Mouse (Mus musculus) brain, adult 2 months (tissue): Measurements from ENCODE around the gene Olfr1497.
A peak's percentile ranks its signal among the peaks of the same experiment; 100 is the strongest.
"Not testable (repeated sequence)": the region's sequence is repeated elsewhere in the genome, so short reads cannot be mapped to it uniquely, and the experiment has no call there.

Experiments used
- DNase-seq: peaks from one replicate; pipeline ENCODE4 v3.0.0; 2011; ENCODE audit warnings: low read depth, low spot score

The Olfr1497 gene

GRCm38 (mm10) chr19:13798102-13798501, at the start of gene Olfr1497:
Gene Olfr1497 (minus strand): TSS chr19:13798202.
- no peak for DNase-seq

GRCm38 (mm10) chr19:13830388-13830787, 32.4 kb upstream of the Olfr1497 start, which contains the start of gene Olfr1500:
Gene Olfr1500 (minus strand): TSS chr19:13830488.
- DNase-seq = no peak

GRCm38 (mm10) chr19:13828447-13828846, 30.4 kb upstream of the Olfr1497 start:
- no peak for DNase-seq

- DNase-seq = no peak
These were observed 22.8 kb upstream of the Olfr1497 start for GRCm38 (mm10) chr19:13820847-13821246.

GRCm38 (mm10) chr19:13819347-13819746, 21.3 kb upstream of the Olfr1497 start, which contains the start of gene Olfr1499:
Gene Olfr1499 (minus strand): TSS chr19:13819447.
- DNase-seq = no peak

GRCm38 (mm10) chr19:13818827-13819226, 20.8 kb upstream of the Olfr1497 start:
- DNase-seq = peak; percentile 73

GRCm38 (mm10) chr19:13812823-13813222, 14.8 kb upstream of the Olfr1497 start:
- no peak for DNase-seq

- not testable (repeated sequence) for DNase-seq
These were observed 7.5 kb upstream of the Olfr1497 start for GRCm38 (mm10) chr19:13805486-13805885.

- no peak for DNase-seq
These were observed 20.4 kb downstream of the Olfr1497 start, which contains the start of gene Olfr1496 for GRCm38 (mm10) chr19:13777578-13777977. Gene Olfr1496 (plus strand): TSS chr19:13777878.

- DNase-seq = peak; percentile 80
These were observed 29.3 kb downstream of the Olfr1497 start for GRCm38 (mm10) chr19:13768565-13769276.

GRCm38 (mm10) chr19:13764306-13764705, 33.7 kb downstream of the Olfr1497 start, which contains the start of gene Olfr1495:
Gene Olfr1495 (plus strand): TSS chr19:13764606.
- DNase-seq = no peak

- DNase-seq = peak; percentile 73
These were observed 48.6 kb downstream of the Olfr1497 start for GRCm38 (mm10) chr19:13749366-13749765.
